Mouse (Mus musculus) neural tube, embryonic 13.5 days (tissue): ENCODE measurements around the gene Tnni3. TPM values are rescaled to one million over a fixed set of nuclear protein-coding genes. Genes with fewer than 3 reads are reported as not detected.
A peak's percentile ranks its signal among the peaks of the same experiment; 100 is the strongest.
"Not testable (repeated sequence)": the region's sequence is repeated elsewhere in the genome, so short reads cannot be mapped to it uniquely, and the experiment has no call there.

Experiments used
- ATAC-seq: fragments of 200-750 bp; cut with Nextera tagmentation; 2 replicates; pipeline ENCODE4 v1.8.0; 2017; ENCODE audit warnings: low read depth, mild to moderate bottlenecking, moderate TSS enrichment, moderate library complexity
- H3K27ac ChIP-seq: fragments of 300-500 bp; sonication (generic); replicated peaks from 2 replicates; pipeline ENCODE4 v1.5.1; 2015; ENCODE audit warnings: moderate library complexity, mild to moderate bottlenecking, inconsistent platforms
- H3K27me3 ChIP-seq: fragments of 300-500 bp; sonication (generic); 2 replicates; pipeline ENCODE4 v1.6.1; 2015; ENCODE audit warnings: mild to moderate bottlenecking, inconsistent platforms
- H3K36me3 ChIP-seq: fragments of 300-500 bp; sonication (generic); 2 replicates; pipeline ENCODE4 v1.6.1; 2015; ENCODE audit warnings: mild to moderate bottlenecking, inconsistent platforms
- H3K4me1 ChIP-seq: fragments of 300-500 bp; sonication (generic); replicated peaks from 2 replicates; pipeline ENCODE4 v1.6.1; 2015; ENCODE audit warnings: inconsistent platforms
- H3K4me2 ChIP-seq: fragments of 300-500 bp; sonication (generic); 2 replicates; pipeline ENCODE4 v1.6.1; 2015; ENCODE audit warnings: inconsistent platforms, mild to moderate bottlenecking, moderate library complexity
- H3K4me3 ChIP-seq: fragments of 300-500 bp; sonication (generic); 2 replicates; pipeline ENCODE4 v1.5.1; 2015; ENCODE audit warnings: mild to moderate bottlenecking, inconsistent platforms
- H3K9ac ChIP-seq: fragments of 300-500 bp; sonication (generic); 2 replicates; pipeline ENCODE4 v1.6.1; 2015; ENCODE audit warnings: moderate library complexity, mild to moderate bottlenecking, inconsistent platforms
- H3K9me3 ChIP-seq: fragments of 300-500 bp; sonication (generic); 2 replicates; pipeline ENCODE4 v1.6.1; 2016; ENCODE audit warnings: inconsistent platforms
- WGBS: fragments of 180-500 bp; shearing (Covaris S2); methylation state at CpG from one replicate; pipeline ENCODE4 v1.1.7; 2015; 5-methylcytosine and 5-hydroxymethylcytosine counted together
- polyA plus RNA-seq: library from polyadenylated mRNA; unstranded; fragments of >200 nt; fragmentation: Nextera tagmentation; extraction: Ambion mirVana; gene quantifications from 2 replicates; pipeline ENCODE4 v1.2.1, GENCODE M21; 2015

The Tnni3 gene
- polyA plus RNA-seq, 1 experiment from 2014 or later, result 3.6 TPM

- no peak for ATAC-seq
- WGBS, result 53% methylated on average over 4 of the region's 4 CpGs
These were observed 13.2 kb upstream of the Tnni3 start for GRCm38 (mm10) chr7:4537181-4537580.

GRCm38 (mm10) chr7:4536369-4536768 lies 12.3 kb upstream of the Tnni3 start:
- Histone ChIP-seq H3K9ac (no peak overlapping the region), H3K9me3 (no peaks in the 10 kb centered on the region), H3K4me2 (no peak overlapping the region), H3K27ac (no peak overlapping the region), H3K27me3 (peaks cover 32% of the 10 kb centered on the region), H3K4me3 (no peak overlapping the region), H3K4me1 (peaks cover 7% of the 10 kb centered on the region), H3K36me3 (peaks cover 26% of the 10 kb centered on the region)
- WGBS, result 92% methylated on average over 4 of the region's 4 CpGs
- no peak for ATAC-seq

More at GRCm38 (mm10) chr7:4537181-4537580, 13.2 kb upstream of the Tnni3 start:
- Histone ChIP-seq H3K4me3 (no peak overlapping the region), H3K27me3 (peaks cover 24% of the 10 kb centered on the region), H3K4me1 (peaks cover 3% of the 10 kb centered on the region), H3K4me2 (no peak overlapping the region), H3K36me3 (peaks cover 34% of the 10 kb centered on the region), H3K9me3 (no peaks in the 10 kb centered on the region), H3K9ac (no peak overlapping the region), H3K27ac (no peak overlapping the region)

- WGBS, result 2% methylated on average over 28 of the region's 28 CpGs
- peaks cover 10% of the 10 kb centered on the region for H3K4me1 ChIP-seq
- H3K4me3 ChIP-seq, result peak within 1 kb of the TSS; percentile 28
- ATAC-seq, result peak; percentile 61
- no peaks in the 10 kb centered on the region for H3K9me3 ChIP-seq
- 0 out of 2 replicates have a peak within 1 kb of the TSS, but pooled peaks have one; percentile 34 for H3K9ac ChIP-seq
- peak within 1 kb of the TSS; percentile 51 for H3K4me2 ChIP-seq
- H3K36me3 ChIP-seq, result no peaks in the 10 kb centered on the region
- H3K27ac ChIP-seq, result no peak within 1 kb of the TSS
- peaks cover 28% of the 10 kb centered on the region for H3K27me3 ChIP-seq
These were observed 8.1 kb upstream of the Tnni3 start, which contains the start of gene Dnaaf3 for GRCm38 (mm10) chr7:4532005-4532729. Gene Dnaaf3, minus strand, starts transcription at chr7:4532453.

GRCm38 (mm10) chr7:4530166-4530565 lies 6.1 kb upstream of the Tnni3 start:
- H3K4me2 ChIP-seq, H3K27ac ChIP-seq, H3K4me3 ChIP-seq, H3K9ac ChIP-seq, H3K36me3 ChIP-seq, H3K9me3 ChIP-seq, ATAC-seq: not testable (repeated sequence)
- Histone ChIP-seq H3K4me1 (peaks cover 21% of the 10 kb centered on the region), H3K27me3 (peaks cover 32% of the 10 kb centered on the region)
- 49% methylated on average over 8 of the region's 8 CpGs for WGBS

- Histone ChIP-seq H3K9me3 (no peaks in the 10 kb centered on the region), H3K4me3 (0 out of 2 replicates have a peak overlapping the region, but pooled peaks have one; percentile 31), H3K4me2 (peak overlapping the region; percentile 60), H3K27ac (no peak overlapping the region), H3K9ac (peak overlapping the region; percentile 46; the same call in 1 of the 2 replicates), H3K36me3 (no peaks in the 10 kb centered on the region), H3K27me3 (peaks cover 23% of the 10 kb centered on the region), H3K4me1 (peaks cover 19% of the 10 kb centered on the region)
- 50% methylated on average over 18 of the region's 18 CpGs for WGBS
- ATAC-seq, result peak; percentile 4; the same call in 1 of the 2 replicates
These were observed 3.3 kb upstream of the Tnni3 start for GRCm38 (mm10) chr7:4527302-4527689.

- peak overlapping the region; percentile 31 for H3K4me3 ChIP-seq
- peak overlapping the region; percentile 64 for H3K9ac ChIP-seq
- peaks cover 19% of the 10 kb centered on the region for H3K27me3 ChIP-seq
- WGBS, result 24% methylated on average over 40 of the region's 40 CpGs
- peaks cover 14% of the 10 kb centered on the region; the same call in 1 of the 2 replicates for H3K4me1 ChIP-seq
- peak overlapping the region; percentile 49; the same call in 1 of the 2 replicates for H3K27ac ChIP-seq
- H3K9me3 ChIP-seq, result no peaks in the 10 kb centered on the region
- H3K36me3 ChIP-seq, result no peaks in the 10 kb centered on the region
- peak overlapping the region; percentile 60 for H3K4me2 ChIP-seq
- peak; percentile 93 for ATAC-seq
These were observed 2.6 kb upstream of the Tnni3 start for GRCm38 (mm10) chr7:4526341-4527301.

- H3K4me1 ChIP-seq, result peaks cover 23% of the 10 kb centered on the region
- WGBS, result 91% methylated on average over 33 of the region's 33 CpGs
- H3K4me3 ChIP-seq, result no peak overlapping the region
- ATAC-seq, result no peak
- no peak overlapping the region for H3K27ac ChIP-seq
- H3K4me2 ChIP-seq, result no peak overlapping the region
- H3K9me3 ChIP-seq, result no peaks in the 10 kb centered on the region
- H3K9ac ChIP-seq, result no peak overlapping the region
- peaks cover 28% of the 10 kb centered on the region for H3K27me3 ChIP-seq
- no peaks in the 10 kb centered on the region for H3K36me3 ChIP-seq
These were observed 561 bp downstream of the Tnni3 start for GRCm38 (mm10) chr7:4523205-4524130.

GRCm38 (mm10) chr7:4522292-4522691 lies 1.7 kb downstream of the Tnni3 start:
- Histone ChIP-seq H3K36me3 (no peaks in the 10 kb centered on the region), H3K27ac (no peak overlapping the region), H3K9ac (no peak overlapping the region), H3K4me1 (peaks cover 21% of the 10 kb centered on the region), H3K9me3 (no peaks in the 10 kb centered on the region), H3K27me3 (peaks cover 21% of the 10 kb centered on the region), H3K4me2 (no peak overlapping the region), H3K4me3 (no peak overlapping the region)
- WGBS, result 74% methylated on average over 6 of the region's 6 CpGs
- ATAC-seq, result no peak

- peaks cover 13% of the 10 kb centered on the region for H3K4me1 ChIP-seq
- H3K9me3 ChIP-seq, result no peaks in the 10 kb centered on the region
- peak overlapping the region; percentile 53 for H3K4me2 ChIP-seq
- H3K36me3 ChIP-seq, result no peaks in the 10 kb centered on the region
- H3K4me3 ChIP-seq, result peak overlapping the region; percentile 24
- ATAC-seq, result no peak
- peaks cover 16% of the 10 kb centered on the region for H3K27me3 ChIP-seq
- 30% methylated on average over 32 of the region's 32 CpGs for WGBS
- H3K9ac ChIP-seq, result peak overlapping the region; percentile 58
- no peak overlapping the region for H3K27ac ChIP-seq
These were observed 2.6 kb downstream of the Tnni3 start for GRCm38 (mm10) chr7:4521231-4522003.

GRCm38 (mm10) chr7:4518487-4518886 lies 5.5 kb downstream of the Tnni3 start:
- Histone ChIP-seq H3K36me3 (no peaks in the 10 kb centered on the region), H3K27me3 (peaks cover 16% of the 10 kb centered on the region)

More at GRCm38 (mm10) chr7:4518487-4518886, 5.5 kb downstream of the Tnni3 start:
- no peaks in the 10 kb centered on the region for H3K9me3 ChIP-seq
- no peak overlapping the region for H3K4me3 ChIP-seq
- H3K9ac ChIP-seq, result no peak overlapping the region
- 80% methylated on average over 1 of the region's 1 CpGs for WGBS
- peaks cover 17% of the 10 kb centered on the region for H3K4me1 ChIP-seq
- H3K27ac ChIP-seq, result no peak overlapping the region
- ATAC-seq, result no peak
- H3K4me2 ChIP-seq, result no peak overlapping the region
